Mouse (Mus musculus) CD4-positive naive resting alpha-beta T cell, adult 57 days (primary cell): ENCODE data around the gene Peak1. TPM values are rescaled to one million over a fixed set of nuclear protein-coding genes. Genes with fewer than 3 reads are reported as not detected.

ENCODE experiments used
- total RNA-seq: library from RNA; stranded (reverse); gene quantifications from one replicate; pipeline ENCODE4 v1.2.4, GENCODE M21; 2023

The Peak1 gene
- 28.6 TPM for total RNA-seq

DNA sequence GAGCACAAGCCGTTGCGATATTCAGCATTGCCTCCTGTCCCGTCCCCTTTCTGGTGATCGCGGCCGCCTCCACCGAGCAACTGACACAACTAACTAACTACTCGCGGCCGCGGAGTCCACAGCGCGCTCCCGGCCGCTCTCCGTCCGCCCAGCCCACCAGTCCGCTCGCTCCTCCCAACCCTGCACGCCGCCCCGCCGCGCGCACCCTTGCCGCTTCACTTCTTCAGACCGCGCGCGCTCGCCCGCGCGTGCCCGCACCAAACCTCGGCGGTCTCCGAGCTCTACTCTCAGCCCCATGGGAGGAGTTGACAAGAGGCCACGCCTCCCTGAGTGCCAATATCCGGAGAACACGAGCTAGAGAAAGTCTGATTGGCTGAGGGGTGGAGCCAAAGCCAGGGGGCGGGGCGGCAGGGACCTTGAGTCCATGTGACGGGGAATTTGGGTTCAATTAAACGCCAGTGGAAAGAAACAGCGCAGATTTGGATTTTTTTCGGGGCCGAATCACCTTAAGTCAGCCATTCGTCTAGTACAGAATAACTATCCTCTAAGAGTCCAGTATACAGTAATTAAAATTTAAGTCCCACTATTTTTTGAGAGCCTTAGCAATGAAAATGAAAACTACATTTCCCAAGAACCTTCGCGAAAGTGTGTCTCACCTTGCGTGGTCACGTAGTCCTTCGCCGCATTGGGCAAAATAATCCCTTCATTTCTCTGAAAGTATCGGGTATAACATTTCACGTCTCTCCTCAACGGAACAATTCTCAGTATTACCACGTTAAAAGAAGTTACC lies at the start of gene Peak1, which contains the start of gene Hmg20a:
TSS of gene Peak1 (minus strand) at position 120 of the 790 bp plus-strand sequence.
TSS of gene Hmg20a (plus strand) at position 662 of the 790 bp plus-strand sequence.

DNA sequence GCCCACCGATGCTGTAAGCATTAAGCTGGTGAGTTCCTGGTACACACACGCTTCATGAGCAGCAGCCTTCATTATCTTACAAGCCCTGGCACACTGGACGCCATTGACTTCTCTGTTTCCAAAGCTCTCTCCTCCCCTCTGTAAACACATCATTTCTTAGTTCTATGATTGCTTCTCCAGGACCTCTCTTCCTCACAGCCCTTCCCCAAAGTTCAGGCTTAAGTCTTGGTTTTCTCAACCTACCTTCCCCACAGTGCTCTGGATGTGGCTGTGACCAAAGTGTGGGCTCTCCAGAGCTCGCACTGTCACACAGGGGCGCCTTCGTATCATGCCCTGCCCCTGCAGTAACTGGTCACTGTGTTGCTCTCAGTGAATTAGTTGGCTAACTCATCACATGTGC lies 252.5 kb downstream of the Peak1 start, which contains the start of gene Tspan3:
TSS of gene Tspan3 (minus strand) at position 101 of the 400 bp plus-strand sequence.

Other genes starting within 250 kb of the Peak1 start
- 68.0 TPM for gene Hmg20a, start 542 bp upstream of the Peak1 start, total RNA-seq